Mouse (Mus musculus): ENCODE results near the gene B130006D01Rik.

DNA sequence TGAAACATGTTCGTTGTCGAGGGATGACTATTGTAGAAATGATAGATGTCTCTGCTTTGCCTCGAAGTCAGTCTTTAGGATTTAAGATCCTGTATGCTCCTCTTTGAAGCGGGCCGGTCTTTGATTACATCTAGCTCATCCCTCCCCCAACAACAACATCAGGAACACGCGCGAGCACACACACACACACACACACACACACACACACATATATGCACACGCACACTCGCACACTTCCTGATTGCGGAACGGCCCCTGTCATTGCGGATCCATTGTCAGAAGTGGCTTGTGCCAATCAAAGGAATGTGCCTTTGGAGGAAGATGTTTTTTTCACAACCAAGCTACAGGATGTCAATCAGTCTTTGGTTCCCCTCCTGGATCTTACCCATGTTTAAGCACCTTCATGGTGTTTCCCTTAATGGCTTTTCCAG lies 9.6 kb upstream of the B130006D01Rik start:
- TF ChIP-seq CTCF (IDR thresholded peaks at IDR 0.05; ENCODE audit: borderline replicate concordance, control insufficient read depth, extremely low read depth, insufficient read depth, low read length, poor library complexity), result no peak
- no peak for TF ChIP-seq POLR2A (IDR thresholded peaks at IDR 0.05; ENCODE audit: control insufficient read depth, extremely low read depth, insufficient read depth, low read length, poor library complexity)
